Comparison of ENCODE assay signal across 10 mouse cellular contexts in the genomic region with DNA sequence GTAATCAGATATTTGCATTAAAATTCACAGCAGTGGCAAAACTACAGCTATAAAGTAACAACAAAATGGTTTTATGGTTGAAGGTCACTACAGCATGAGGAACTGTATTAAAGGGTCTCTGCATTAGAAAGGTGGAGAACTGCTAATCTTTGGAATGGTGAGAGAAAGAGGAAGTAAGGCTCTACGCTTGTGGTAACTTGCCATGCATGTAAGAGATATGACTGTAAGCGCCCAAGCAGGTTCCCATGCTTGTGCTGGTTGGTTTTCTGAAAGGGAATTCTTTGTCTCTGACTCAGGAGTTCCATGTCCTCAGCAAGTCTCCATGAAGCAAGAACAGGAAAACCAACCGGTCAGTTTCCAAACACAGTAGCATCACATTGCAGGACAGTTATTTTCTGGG.
"Had no signal": no experiment of that assay in that cellular context is flagged by ENCODE, and none has a peak within 500 bp of the region (broad histone marks: within the 10 kb centered on the region; RNA-seq: fewer than 3 reads in every experiment).

No protein-coding gene starts in this region.

- H3K9ac ChIP-seq: kidney, embryonic 15.5 days; limb, embryonic 15.5 days; liver, embryonic 13.5 days; midbrain, embryonic 13.5 days had no signal

- H3K27me3 ChIP-seq: kidney, embryonic 15.5 days; limb, embryonic 15.5 days; liver, embryonic 13.5 days; midbrain, embryonic 13.5 days had no signal

- H3K27ac ChIP-seq: kidney, embryonic 15.5 days; left cerebral cortex, adult 2 months; limb, embryonic 15.5 days; liver, embryonic 13.5 days; midbrain, embryonic 13.5 days had no signal

- H3K4me3 ChIP-seq: kidney, embryonic 15.5 days; left cerebral cortex, adult 2 months; limb, embryonic 15.5 days; liver, embryonic 13.5 days; midbrain, embryonic 13.5 days had no signal

- DNase-seq: kidney, adult 2 months; kidney, postnatal 14 days; liver, embryonic 13.5 days; lung, adult 18-20 months; right cerebral cortex, adult 18-20 months; right cerebral cortex, postnatal 25 days had no signal

- H3K9me3 ChIP-seq: kidney, embryonic 15.5 days; limb, embryonic 15.5 days; liver, embryonic 13.5 days; midbrain, embryonic 13.5 days had no signal

- H3K36me3 ChIP-seq: kidney, embryonic 15.5 days; limb, embryonic 15.5 days; liver, embryonic 13.5 days; midbrain, embryonic 13.5 days had no signal

- ATAC-seq: midbrain, embryonic 13.5 days had no signal

- H3K4me1 ChIP-seq: liver, embryonic 13.5 days; midbrain, embryonic 13.5 days had no signal
